Mouse (Mus musculus) spleen, postnatal 14 days (tissue): ENCODE data around the gene Cfap57.

Source experiments
- DNase-seq, 2 experiments: peaks; one replicate each; pipeline ENCODE4 v3.0.0; 2021 to 2022; ENCODE audit warnings: low spot score in 2 of 2

Gene Cfap57

GRCm38 (mm10) chr4:118564062-118564925 lies 56.3 kb downstream of the Cfap57 start:
- no peak for DNase-seq

- no peak for DNase-seq
These were observed 67.4 kb downstream of the Cfap57 start for GRCm38 (mm10) chr4:118553039-118553649.

GRCm38 (mm10) chr4:118548130-118548480 lies 72.5 kb downstream of the Cfap57 start:
- peak; percentile 30 to 37 for DNase-seq

- peak; percentile 64 to 81 for DNase-seq
These were observed 73.0 kb downstream of the Cfap57 start for GRCm38 (mm10) chr4:118547424-118548129.

DNA sequence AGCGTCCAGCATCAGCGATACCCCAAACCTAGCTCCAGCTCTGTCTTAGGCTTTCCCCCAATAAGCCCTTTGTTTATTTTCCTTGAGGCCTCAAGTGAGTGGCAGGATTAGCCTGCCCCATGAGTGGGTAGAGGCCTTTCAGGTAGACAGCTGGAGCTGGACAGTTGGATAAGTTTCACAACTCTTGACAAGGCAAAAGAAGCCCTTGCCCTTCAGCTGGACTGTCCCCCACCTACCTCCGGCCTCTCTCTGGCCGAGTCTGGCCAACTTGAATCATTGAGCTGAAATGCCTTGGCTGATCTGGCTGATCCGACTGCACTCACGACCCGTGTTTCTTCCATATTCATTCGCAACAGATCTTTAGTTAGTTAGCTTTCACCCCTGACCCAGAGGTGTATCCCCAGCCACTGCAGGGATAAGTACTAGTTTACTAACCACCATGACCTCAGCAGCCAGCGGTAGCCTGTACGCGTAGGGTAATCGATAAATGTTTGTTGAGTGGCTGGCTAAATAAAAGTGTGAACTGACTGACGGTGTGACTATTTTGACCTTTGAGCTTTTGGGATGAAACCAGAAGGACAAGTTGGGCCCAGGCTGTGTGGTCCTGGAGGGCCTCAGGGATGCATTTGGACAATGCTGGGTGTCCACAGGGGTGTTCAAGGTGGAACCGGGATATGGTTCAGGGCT lies 76.0 kb downstream of the Cfap57 start:
- DNase-seq = no peak

- no peak for DNase-seq
These were observed 76.9 kb downstream of the Cfap57 start, which contains the start of gene Tmem125 for GRCm38 (mm10) chr4:118543592-118544260. Gene Tmem125 (minus strand): TSS chr4:118544044.

- no peak for DNase-seq
These were observed 77.4 kb downstream of the Cfap57 start for GRCm38 (mm10) chr4:118543158-118543530.

DNA sequence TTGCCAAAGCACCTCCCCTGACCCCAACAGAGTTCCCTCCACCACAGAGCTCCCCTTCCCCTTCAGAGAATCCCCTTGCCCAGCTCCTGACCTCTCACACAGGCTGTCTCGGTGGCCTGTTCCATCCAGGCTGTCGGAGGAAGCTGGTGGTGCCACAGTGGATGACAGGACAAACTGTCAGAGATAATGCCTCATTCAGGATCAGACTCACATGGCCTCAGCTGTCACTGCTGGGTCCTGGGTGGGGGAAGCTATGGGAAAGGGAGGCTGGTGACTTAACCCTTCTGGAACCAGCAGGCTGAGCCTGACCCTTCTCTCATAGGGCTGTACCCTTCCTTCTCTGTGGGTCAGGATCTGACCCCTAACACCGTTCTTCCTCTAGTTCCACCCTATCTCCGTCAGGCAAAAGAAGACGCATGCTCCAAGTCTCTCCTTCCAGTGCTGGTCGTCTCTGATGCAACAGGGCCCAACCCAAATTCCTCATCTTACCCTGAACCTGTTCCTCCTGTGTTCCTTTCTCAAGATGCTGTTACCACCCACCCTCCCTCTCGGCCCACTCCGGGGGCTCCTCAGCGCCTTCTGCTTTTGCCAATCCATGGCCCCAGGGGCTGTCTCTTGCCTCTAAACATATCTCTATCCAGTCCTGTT lies 77.9 kb downstream of the Cfap57 start:
- no peak for DNase-seq

DNA sequence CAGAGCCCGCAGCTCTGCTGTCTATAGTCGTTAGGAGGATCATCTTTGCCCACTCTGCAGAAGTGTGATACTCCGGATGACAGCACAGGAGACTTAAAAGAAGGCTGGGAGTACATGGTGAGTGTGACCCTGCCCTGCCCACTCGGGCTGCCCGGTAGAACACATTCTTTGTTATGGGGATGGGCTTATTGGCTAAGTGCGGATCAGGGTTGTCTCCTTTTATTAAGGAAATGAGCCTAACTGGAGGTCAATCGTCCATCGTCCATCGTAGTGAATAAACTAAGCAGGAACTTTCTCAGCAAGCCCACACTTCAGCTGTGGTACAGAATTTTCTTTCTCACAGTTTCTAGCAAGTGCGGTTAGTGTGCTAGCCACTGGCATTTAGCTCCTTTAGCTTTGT lies 80.7 kb downstream of the Cfap57 start:
- DNase-seq = no peak

DNA sequence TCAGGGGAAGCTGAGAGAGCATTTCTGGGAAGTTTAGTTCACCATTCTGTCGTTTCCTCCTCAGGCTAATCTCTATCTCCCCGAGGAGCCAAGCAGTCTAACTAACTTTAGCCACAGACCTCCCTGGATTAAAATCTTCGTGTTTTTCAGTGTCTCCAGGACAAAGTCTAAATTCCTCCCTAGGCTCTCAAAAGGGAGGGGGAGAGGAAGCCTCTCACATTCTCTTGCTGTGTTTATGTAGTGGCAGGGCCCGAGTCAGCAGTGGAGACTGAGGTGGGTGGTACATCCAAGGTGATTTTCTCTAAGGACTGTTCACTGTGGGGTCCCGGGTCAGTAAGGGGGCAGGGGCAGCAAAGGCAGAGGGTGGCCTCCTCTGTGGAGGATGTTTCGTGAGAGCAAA lies 82.8 kb downstream of the Cfap57 start:
- DNase-seq = no peak

GRCm38 (mm10) chr4:118535610-118536009 lies 85.0 kb downstream of the Cfap57 start:
- no peak for DNase-seq

DNA sequence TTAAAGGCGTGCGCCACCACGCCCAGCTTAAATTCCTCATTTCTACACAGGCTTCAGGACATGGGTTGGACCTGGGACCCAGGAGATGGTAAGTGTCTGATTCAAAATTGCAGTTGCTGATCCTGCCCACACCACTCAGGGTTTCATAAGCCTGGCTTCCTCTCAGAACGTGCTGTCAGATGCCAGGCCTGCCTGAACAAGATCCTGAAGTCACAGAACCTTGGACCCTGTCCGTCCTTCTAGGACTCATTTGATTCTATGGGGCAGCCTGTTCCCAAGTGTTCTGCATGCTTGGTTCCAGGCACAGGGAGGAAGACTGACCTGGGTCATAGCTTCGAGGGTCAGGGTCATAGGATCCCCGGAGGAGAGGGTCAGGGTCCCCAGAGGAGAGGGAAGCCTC lies 87.0 kb downstream of the Cfap57 start:
- no peak for DNase-seq

- DNase-seq = no peak
These were observed 87.4 kb downstream of the Cfap57 start for GRCm38 (mm10) chr4:118533156-118533555.

- DNase-seq = no peak
These were observed 87.9 kb downstream of the Cfap57 start for GRCm38 (mm10) chr4:118532663-118533062.

DNA sequence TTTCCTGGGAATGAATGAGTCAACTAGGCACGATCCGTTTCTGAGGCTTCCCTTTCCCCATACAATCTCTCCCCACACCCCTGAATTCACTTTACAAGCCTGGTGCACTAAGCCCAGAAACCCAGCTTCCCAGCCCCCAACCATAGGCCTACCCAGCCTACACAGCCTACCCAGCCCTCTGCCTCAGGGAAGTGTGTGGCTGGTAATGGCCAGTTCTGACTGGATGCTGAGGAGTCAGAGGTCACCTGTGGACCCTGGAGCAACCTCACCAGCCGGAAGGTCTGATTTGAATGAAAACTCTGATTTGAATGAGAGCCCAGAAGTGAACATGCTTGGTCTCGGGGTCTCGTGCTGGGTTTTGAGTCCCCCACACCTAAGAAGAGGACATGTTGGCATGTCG lies 92.9 kb downstream of the Cfap57 start:
- no peak for DNase-seq

- DNase-seq = no peak
These were observed 93.3 kb downstream of the Cfap57 start for GRCm38 (mm10) chr4:118527335-118527681.

- DNase-seq = no peak
These were observed 93.9 kb downstream of the Cfap57 start, which contains the start of gene 2610528J11Rik for GRCm38 (mm10) chr4:118526408-118527334. Gene 2610528J11Rik (plus strand): TSS chr4:118526999.

DNA sequence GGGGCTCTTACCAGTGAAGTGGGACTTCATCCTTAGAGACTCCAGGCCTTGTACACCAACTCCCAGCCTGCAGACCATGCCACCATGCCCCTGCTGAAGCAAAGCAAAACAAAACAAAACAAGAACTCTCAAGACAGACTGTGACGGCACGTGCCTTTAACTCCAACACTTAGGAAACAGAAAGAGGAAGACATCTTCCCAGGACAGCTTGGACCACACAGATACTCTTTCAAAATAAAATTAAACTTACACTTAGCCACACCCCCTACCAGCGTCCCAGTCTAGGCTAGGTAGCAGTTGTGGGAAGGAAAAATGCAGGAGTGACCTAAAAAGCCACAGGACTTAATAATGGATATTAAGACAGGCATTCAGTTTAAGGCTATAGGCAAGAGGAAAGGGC lies 94.8 kb downstream of the Cfap57 start:
- no peak for DNase-seq

DNA sequence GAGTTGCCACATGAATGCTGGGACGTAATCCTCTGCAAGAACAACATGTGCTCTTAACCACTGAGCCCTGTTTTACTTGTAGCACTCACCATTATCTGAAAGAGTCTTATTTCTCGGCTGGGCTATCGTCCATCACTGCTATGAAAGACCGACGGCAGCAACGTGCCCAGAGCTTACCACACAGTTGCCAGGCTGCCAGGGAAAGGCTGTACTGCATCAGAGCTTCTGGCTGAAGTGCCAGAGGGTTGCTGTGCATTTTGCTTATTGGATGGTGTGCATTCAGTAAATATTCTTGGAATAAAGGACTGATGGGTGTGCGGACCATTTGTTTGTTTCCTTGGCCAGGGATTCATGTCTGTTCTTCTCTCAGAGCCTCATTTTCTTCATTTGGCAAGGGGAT lies 96.6 kb downstream of the Cfap57 start:
- no peak for DNase-seq

DNA sequence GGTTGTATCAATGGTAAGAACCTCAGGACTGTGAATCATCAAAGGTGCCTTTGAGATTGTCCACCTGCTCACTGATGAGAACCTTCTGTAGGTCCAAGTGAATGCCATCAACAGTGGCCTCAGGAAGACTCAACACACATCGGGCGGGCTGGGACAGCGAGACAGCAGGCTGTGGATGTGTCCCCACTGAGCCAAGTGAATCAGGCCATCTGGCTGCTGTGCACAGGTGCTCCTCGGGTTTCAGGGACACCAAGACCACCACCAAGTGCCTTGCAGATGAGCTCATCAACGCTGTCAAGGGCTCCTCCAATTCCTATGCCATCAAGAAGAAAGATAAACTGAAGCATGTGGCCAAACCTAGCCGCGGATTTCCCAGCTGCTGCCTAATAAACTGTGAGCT lies 98.3 kb downstream of the Cfap57 start:
- DNase-seq = no peak
